Comparison of ENCODE assay signal across 7 mouse cellular contexts in the genomic region with DNA sequence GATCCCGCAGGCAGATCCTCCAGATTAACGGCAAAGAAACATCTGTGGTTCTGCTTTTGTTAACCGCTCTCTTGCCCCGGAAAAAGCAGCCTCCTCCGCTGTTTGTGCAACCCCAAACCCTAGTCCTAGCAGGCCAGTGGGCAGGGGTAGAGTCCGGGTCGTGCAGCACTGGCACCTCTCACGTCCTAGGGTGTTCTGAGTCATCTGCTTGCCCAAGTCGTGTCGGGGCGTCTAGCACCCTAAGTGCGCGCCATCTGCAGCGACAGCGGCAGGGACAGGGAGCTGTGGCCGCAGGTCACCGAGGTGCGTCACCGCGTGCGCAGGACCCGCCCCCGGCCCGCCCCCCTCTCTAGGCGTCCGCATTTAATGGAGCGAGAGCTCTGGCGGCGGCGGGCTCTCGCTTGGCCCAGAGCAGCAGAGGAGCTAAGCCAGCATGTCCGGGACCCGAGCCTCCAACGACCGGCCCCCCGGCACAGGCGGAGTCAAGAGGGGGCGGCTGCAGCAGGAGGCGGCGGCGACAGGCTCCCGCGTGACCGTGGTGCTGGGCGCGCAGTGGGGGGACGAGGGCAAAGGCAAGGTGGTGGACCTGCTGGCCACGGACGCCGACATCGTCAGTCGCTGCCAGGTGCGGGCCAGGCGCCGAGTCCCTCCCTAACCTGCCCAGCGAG. TPM values are rescaled to one million over a fixed set of nuclear protein-coding genes. Genes with fewer than 3 reads are reported as not detected.
DNase-seq lines count a peak whose midpoint lies in the region; ATAC-seq and TF ChIP-seq lines count a peak whose summit lies in the region.

TSS of gene Adssl1 (plus strand) at position 360 of the 668 bp plus-strand sequence.

- intact Hi-C loops in left cerebral cortex, adult 2 months (cut with DNase I) = loop anchor here (5.0 kb wide), 1 partner anchor 123 kb away; no protein-coding TSS in a partner anchor

- under 1% methylated on average over 52 of the region's 56 CpGs for WGBS in forebrain, embryonic 15.5 days
- WGBS in hindbrain, embryonic 11.5 days = under 1% methylated on average over 56 of the region's 56 CpGs

- DNase-seq in R1 (ENCODE audit: low read depth, low spot score) = peak; percentile 49
- DNase-seq in cerebellum, adult 11 months = peak; percentile 50
- DNase-seq in hindbrain, embryonic 11.5 days (ENCODE audit: low spot score) = peak; percentile 69
- peak; percentile 57 to 65 for DNase-seq in left cerebral cortex, adult 2 months (ENCODE audit: extremely low spot score in 1 of 2, low spot score in 2 of 2)
- DNase-seq in skeletal muscle tissue, adult 2 months (ENCODE audit: low read depth, low spot score) = peak; percentile 95

- peaks cover 13% of the 10 kb centered on the region for H3K4me1 ChIP-seq in forebrain, embryonic 15.5 days
- H3K4me1 ChIP-seq in hindbrain, embryonic 11.5 days (replicated peaks; ENCODE audit: control insufficient read depth, insufficient read depth, low read length) = peaks cover 6% of the 10 kb centered on the region; the same call in 1 of the 2 replicates

- no peak for TF ChIP-seq CTCF in left cerebral cortex, adult 2 months (IDR thresholded peaks at IDR 0.05)

- H3K36me3 ChIP-seq in forebrain, embryonic 15.5 days = no peaks in the 10 kb centered on the region
- no peaks in the 10 kb centered on the region for H3K36me3 ChIP-seq in hindbrain, embryonic 11.5 days (ENCODE audit: control insufficient read depth, insufficient read depth, low read length)

- H3K4me3 ChIP-seq in forebrain, embryonic 15.5 days = peak within 1 kb of the TSS; percentile 55
- H3K4me3 ChIP-seq in hindbrain, embryonic 11.5 days (ENCODE audit: low read depth, low read length) = peak within 1 kb of the TSS; percentile 39
- H3K4me3 ChIP-seq in left cerebral cortex, adult 2 months = peak within 1 kb of the TSS; percentile 66

- no peak within 1 kb of the TSS for H3K27ac ChIP-seq in forebrain, embryonic 15.5 days (replicated peaks)
- H3K27ac ChIP-seq in hindbrain, embryonic 11.5 days (ENCODE audit: low read depth, low read length) = no peak within 1 kb of the TSS
- peak within 1 kb of the TSS; percentile 90 for H3K27ac ChIP-seq in left cerebral cortex, adult 2 months

- H3K9ac ChIP-seq in forebrain, embryonic 15.5 days (replicated peaks) = peak within 1 kb of the TSS; percentile 57
- peak within 1 kb of the TSS; percentile 69 for H3K9ac ChIP-seq in hindbrain, embryonic 11.5 days (ENCODE audit: low read depth, low read length)

- peak within 1 kb of the TSS; percentile 98 for H3K4me2 ChIP-seq in forebrain, embryonic 15.5 days (replicated peaks)
- peak within 1 kb of the TSS; percentile 77 for H3K4me2 ChIP-seq in hindbrain, embryonic 11.5 days (replicated peaks; ENCODE audit: low read depth, low read length)

- peaks cover 14% of the 10 kb centered on the region; the same call in 1 of the 2 replicates for H3K27me3 ChIP-seq in forebrain, embryonic 15.5 days
- peaks cover 26% of the 10 kb centered on the region for H3K27me3 ChIP-seq in hindbrain, embryonic 11.5 days (ENCODE audit: control insufficient read depth, insufficient read depth, low read length)

- peak; percentile 38; the same call in 1 of the 2 replicates for ATAC-seq in forebrain, embryonic 15.5 days (replicated peaks)
- peak; percentile 55 for ATAC-seq in hindbrain, embryonic 11.5 days (ENCODE audit: low FRiP score)
- ATAC-seq in megakaryocyte progenitor cell, adult 5-6 weeks (replicated peaks; ENCODE audit: poor library complexity) = peak; percentile 47

- H3K9me3 ChIP-seq in forebrain, embryonic 15.5 days = no peaks in the 10 kb centered on the region
- H3K9me3 ChIP-seq in hindbrain, embryonic 11.5 days (ENCODE audit: control insufficient read depth, low read length) = no peaks in the 10 kb centered on the region

RNA-seq across cellular contexts. Expression of gene Adssl1, which starts in this region (rescaled TPM):
- 2.0 and 2.2 TPM in 2 replicates for polyA plus RNA-seq in forebrain, embryonic 15.5 days (2015; fragmentation: Nextera tagmentation; extraction: Ambion mirVana)
- 2.1 and 2.6 TPM in 2 replicates for polyA plus RNA-seq in hindbrain, embryonic 11.5 days (2014; fragmentation: Nextera tagmentation; extraction: Ambion mirVana)
- 10 to 100 TPM; 16.2 to 16.5 TPM for total RNA-seq in left cerebral cortex, adult 2 months (2021)
- total RNA-seq in megakaryocyte progenitor cell, adult 5-6 weeks (2015) = 113 and 131 TPM in 2 replicates
- total RNA-seq in megakaryocyte progenitor cell, adult 5-6 weeks (2017) = 113 and 126 TPM in 2 replicates

Comparison
In these comparisons a context has a peak if more than half of its experiments do, and no peak if none do; other contexts are left out.
1. RNA of gene Adssl1 (total RNA-seq): 113 to 131 TPM in megakaryocyte progenitor cell, adult 5-6 weeks; 16.2 to 16.5 TPM in left cerebral cortex, adult 2 months; every median in the first group is over 4 times any median in the second.
2. Peak in every context shown above with its lines, with median percentiles within 50 percentile points of each other: DNase-seq, ATAC-seq and H3K4me3 ChIP-seq.